Mouse (Mus musculus): ENCODE data around the gene Tstd1.
A peak's percentile ranks its signal among the peaks of the same experiment; 100 is the strongest.

Tstd1 gene

GRCm38 (mm10) chr1:171454926-171455325 is 36.3 kb downstream of the Tstd1 start:
- DNase-seq (ENCODE audit: low spot score): no peak

- DNase-seq (ENCODE audit: low spot score): no peak
Observed at GRCm38 (mm10) chr1:171457568-171457967, 38.9 kb downstream of the Tstd1 start.

GRCm38 (mm10) chr1:171459791-171460190 is 41.1 kb downstream of the Tstd1 start:
- peak; percentile 76 for DNase-seq (ENCODE audit: low spot score)

GRCm38 (mm10) chr1:171460551-171461503 is 42.2 kb downstream of the Tstd1 start:
- DNase-seq (ENCODE audit: low spot score): no peak

GRCm38 (mm10) chr1:171463133-171463532 is 44.5 kb downstream of the Tstd1 start:
- no peak for DNase-seq (ENCODE audit: low spot score)

- DNase-seq (ENCODE audit: low spot score): no peak
Observed at GRCm38 (mm10) chr1:171465749-171466412, 47.2 kb downstream of the Tstd1 start.

GRCm38 (mm10) chr1:171466565-171466964 is 47.9 kb downstream of the Tstd1 start:
- no peak for DNase-seq (ENCODE audit: low spot score)

- no peak for DNase-seq (ENCODE audit: low spot score)
Observed at GRCm38 (mm10) chr1:171469678-171470077, 51.0 kb downstream of the Tstd1 start.
